Mouse (Mus musculus) MEL (cell line): ENCODE results near the gene Rsu1. TPM values are rescaled to one million over a fixed set of nuclear protein-coding genes. Genes with fewer than 3 reads are reported as not detected.

Experiments used
- DNase-seq: peaks from one replicate; pipeline ENCODE4 v3.0.0; 2011; ENCODE audit warnings: low read depth, low spot score
- H3K27ac ChIP-seq: 2 replicates; pipeline ENCODE4 v1.5.1; 2012; ENCODE audit warnings: low read depth, mild to moderate bottlenecking, control low read depth, low read length, moderate library complexity; ENCODE audit not compliant: control insufficient read depth
- H3K27me3 ChIP-seq, 2 experiments: fragments of 150-350 bp in 1 of 2; sonication (generic) in 1 of 2; 2 replicates each; pipeline ENCODE4 v1.6.1; 2012; ENCODE audit warnings: low read length in 2 of 2, mild to moderate bottlenecking in 2 of 2, improper control_type of control experiment in 1 of 2, moderate library complexity in 1 of 2; ENCODE audit not compliant: insufficient read depth in 2 of 2, control insufficient read depth in 1 of 2
- H3K36me3 ChIP-seq, 2 experiments: 2 replicates each; pipeline ENCODE4 v1.6.1; 2012 to 2014; ENCODE audit warnings: low read length in 2 of 2, improper control_type of control experiment in 1 of 2, inconsistent platforms in 1 of 2, mild to moderate bottlenecking in 1 of 2; ENCODE audit not compliant: insufficient read depth in 2 of 2, control insufficient read depth in 1 of 2
- H3K4me1 ChIP-seq, 2 experiments: fragments of 150-350 bp in 1 of 2; sonication (generic) in 1 of 2; 2 replicates each; pipeline ENCODE4 v1.6.1; 2012; ENCODE audit warnings: low read length in 2 of 2, improper control_type of control experiment in 1 of 2, mild to moderate bottlenecking in 1 of 2; ENCODE audit not compliant: insufficient read depth in 2 of 2, control insufficient read depth in 1 of 2
- H3K4me3 ChIP-seq, 2 experiments: fragments of 150-350 bp in 1 of 2; sonication (generic) in 1 of 2; 2 replicates each; pipeline ENCODE4 v1.5.1; 2012; ENCODE audit warnings: low read depth in 2 of 2, low read length in 2 of 2, mild to moderate bottlenecking in 2 of 2, moderate library complexity in 2 of 2, control low read depth in 1 of 2, improper control_type of control experiment in 1 of 2; ENCODE audit not compliant: control insufficient read depth in 1 of 2, insufficient read depth in 1 of 2
- H3K79me2 ChIP-seq: 2 replicates; pipeline ENCODE4 v1.6.1; 2012; ENCODE audit warnings: mild to moderate bottlenecking, low read length, moderate library complexity; ENCODE audit not compliant: control insufficient read depth, poor library complexity, insufficient read depth
- H3K9ac ChIP-seq: 2 replicates; pipeline ENCODE4 v1.6.1; 2012; ENCODE audit warnings: low read depth, mild to moderate bottlenecking, control low read depth, low read length, moderate library complexity; ENCODE audit not compliant: control insufficient read depth, poor library complexity, severe bottlenecking
- H3K9me3 ChIP-seq: fragments of 150-350 bp; sonication (generic); replicated peaks from 2 replicates; pipeline ENCODE4 v1.6.1; 2012; ENCODE audit warnings: mild to moderate bottlenecking, low read length, improper control_type of control experiment, moderate library complexity; ENCODE audit not compliant: insufficient read depth
- CHD2 ChIP-seq: IDR thresholded peaks from 2 replicates; pipeline ENCODE4 v1.6.1; 2011; ENCODE audit warnings: low read length, improper control_type of control experiment
- CTCF ChIP-seq, 3 experiments: IDR thresholded peaks in 2 of 3; conservative IDR thresholded peaks in 1 of 3; 2 replicates each; pipeline ENCODE4 v1.5.1; 2011 to 2012; ENCODE audit warnings: low read length in 3 of 3, low read depth in 2 of 3, mild to moderate bottlenecking in 2 of 3, improper control_type of control experiment in 1 of 3, inconsistent platforms in 1 of 3, mixed read lengths in 1 of 3, moderate library complexity in 1 of 3; ENCODE audit not compliant: control insufficient read depth in 1 of 3, insufficient read depth in 1 of 3, poor library complexity in 1 of 3, severe bottlenecking in 1 of 3
- EP300 ChIP-seq, 2 experiments: IDR thresholded peaks; 2 replicates each; pipeline ENCODE4 v1.6.1; 2011; ENCODE audit warnings: improper control_type of control experiment in 2 of 2, low read length in 2 of 2, low read depth in 1 of 2, mild to moderate bottlenecking in 1 of 2
- ETS1 ChIP-seq: IDR thresholded peaks from 2 replicates; pipeline ENCODE4 v1.6.1; 2012; ENCODE audit warnings: low read depth, mild to moderate bottlenecking, inconsistent platforms, low read length, improper control_type of control experiment, moderate library complexity
- GABPA ChIP-seq: IDR thresholded peaks from 2 replicates; pipeline ENCODE4 v1.6.1; 2012; ENCODE audit warnings: low read depth, mild to moderate bottlenecking, inconsistent platforms, low read length, improper control_type of control experiment, moderate library complexity
- KAT2A ChIP-seq: conservative IDR thresholded peaks from 2 replicates; pipeline ENCODE4 v1.6.1; 2012; ENCODE audit warnings: low read depth, low read length, improper control_type of control experiment, inconsistent platforms
- MAFK ChIP-seq: IDR thresholded peaks from 2 replicates; pipeline ENCODE4 v1.6.1; 2011; ENCODE audit warnings: low read depth, mild to moderate bottlenecking, low read length, improper control_type of control experiment, borderline replicate concordance
- MAX ChIP-seq: IDR thresholded peaks from 2 replicates; pipeline ENCODE4 v1.6.1; 2011; ENCODE audit warnings: low read length, improper control_type of control experiment
- MAZ ChIP-seq: IDR thresholded peaks from 2 replicates; pipeline ENCODE4 v1.6.1; 2012; ENCODE audit warnings: low read depth, mild to moderate bottlenecking, inconsistent platforms, low read length, improper control_type of control experiment
- MEF2A ChIP-seq: IDR thresholded peaks from 2 replicates; pipeline ENCODE4 v1.6.1; 2014; ENCODE audit warnings: low read depth, mild to moderate bottlenecking, inconsistent platforms, low read length, improper control_type of control experiment; ENCODE audit not compliant: poor library complexity, insufficient replicate concordance, severe bottlenecking; ENCODE audit errors: extremely low read depth
- MYB ChIP-seq: IDR thresholded peaks from 2 replicates; pipeline ENCODE4 v1.6.1; 2011; ENCODE audit warnings: mild to moderate bottlenecking, low read depth, low read length, improper control_type of control experiment
- MYC ChIP-seq: IDR thresholded peaks from 2 replicates; pipeline ENCODE4 v1.6.1; 2011; ENCODE audit warnings: low read depth, mild to moderate bottlenecking, low read length, improper control_type of control experiment, moderate library complexity
- POLR2AphosphoS5 ChIP-seq: IDR thresholded peaks from 2 replicates; pipeline ENCODE4 v1.6.1; 2012; ENCODE audit warnings: low read depth, borderline replicate concordance, mild to moderate bottlenecking, inconsistent platforms, low read length, moderate library complexity, mixed read lengths
- SIN3A ChIP-seq: IDR thresholded peaks from 2 replicates; pipeline ENCODE4 v1.6.1; 2012; ENCODE audit warnings: low read length, improper control_type of control experiment, inconsistent platforms
- TAL1 ChIP-seq: IDR thresholded peaks from 2 replicates; pipeline ENCODE4 v1.6.1; 2012; ENCODE audit warnings: mild to moderate bottlenecking, inconsistent platforms, low read length, moderate library complexity, mixed read lengths
- TBP ChIP-seq: IDR thresholded peaks from 2 replicates; pipeline ENCODE4 v1.8.0; 2011; ENCODE audit warnings: low read depth, low read length, improper control_type of control experiment
- TCF12 ChIP-seq: IDR thresholded peaks from 2 replicates; pipeline ENCODE4 v1.6.1; 2014; ENCODE audit warnings: low read depth, mild to moderate bottlenecking, inconsistent platforms, low read length, improper control_type of control experiment, moderate library complexity
- UBTF ChIP-seq: IDR thresholded peaks from 2 replicates; pipeline ENCODE4 v1.6.1; 2012; ENCODE audit warnings: low read depth, mild to moderate bottlenecking, inconsistent platforms, low read length, improper control_type of control experiment, moderate library complexity, borderline replicate concordance; ENCODE audit not compliant: insufficient read depth
- USF1 ChIP-seq: IDR thresholded peaks from 2 replicates; pipeline ENCODE4 v1.6.1; 2014; ENCODE audit warnings: low read depth, mild to moderate bottlenecking, inconsistent platforms, low read length, improper control_type of control experiment, moderate library complexity
- USF2 ChIP-seq, 2 experiments: IDR thresholded peaks; 2 replicates each; pipeline ENCODE4 v1.6.1; 2011 to 2012; ENCODE audit warnings: improper control_type of control experiment in 2 of 2, low read length in 2 of 2, borderline replicate concordance in 1 of 2, inconsistent platforms in 1 of 2, low read depth in 1 of 2, mild to moderate bottlenecking in 1 of 2; ENCODE audit not compliant: insufficient read depth in 1 of 2
- ZMIZ1 ChIP-seq: IDR thresholded peaks from 2 replicates; pipeline ENCODE4 v1.6.1; 2012; ENCODE audit warnings: low read depth, mild to moderate bottlenecking, inconsistent platforms, low read length, improper control_type of control experiment, moderate library complexity
- ZNF384 ChIP-seq: IDR thresholded peaks from 2 replicates; pipeline ENCODE4 v1.6.1; 2012; ENCODE audit warnings: low read depth, mild to moderate bottlenecking, inconsistent platforms, low read length, improper control_type of control experiment
- polyA plus RNA-seq, 2 experiments: library from polyadenylated mRNA; stranded (reverse) in 1 of 2; unstranded in 1 of 2; fragments of >175 nt in 1 of 2; fragments of >200 nt in 1 of 2; gene quantifications; 2 replicates each; pipeline versions ENCODE4 v1.2.1 to v1.2.4; 2012; ENCODE audit warnings: low replicate concordance in 2 of 2, low read depth in 1 of 2; ENCODE audit not compliant: insufficient read length in 2 of 2, insufficient read depth in 1 of 2, missing spikeins in 1 of 2
- total RNA-seq: library from RNA; depleted of rRNA; stranded (reverse); fragments of 300-350 nt; gene quantifications from 2 replicates; pipeline ENCODE4 v1.2.3, GENCODE M21; 2012

Gene Rsu1
- total and polyA plus RNA-seq, 3 experiments: 58.1 to 81.9 TPM; not detected in 1

DNA sequence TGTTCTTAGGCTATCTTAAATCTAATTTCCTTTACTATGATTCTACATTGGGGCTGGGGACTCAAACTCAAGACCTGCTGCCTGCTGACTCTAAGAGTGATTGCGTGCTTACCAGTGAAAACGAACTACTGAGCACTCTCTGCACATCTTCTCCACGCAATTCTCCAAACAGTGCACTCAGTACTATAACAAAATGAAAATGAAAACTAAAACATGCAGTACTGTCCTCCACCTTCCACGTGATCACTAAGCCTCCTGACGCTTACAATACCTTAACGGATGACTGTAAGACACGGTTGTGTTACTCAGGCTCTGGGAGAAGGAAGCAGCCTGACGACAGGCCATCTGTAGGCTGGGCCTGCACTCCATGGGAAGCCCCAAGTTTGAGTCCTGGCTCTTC, 138.4 kb downstream of the Rsu1 start:
- Histone ChIP-seq H3K9me3 (no peaks in the 10 kb centered on the region), H3K79me2 (no peaks in the 10 kb centered on the region), H3K9ac (no peak overlapping the region), H3K27ac (no peak overlapping the region), H3K4me3 (no peak overlapping the region), H3K4me1 (no peaks in the 10 kb centered on the region), H3K27me3 (no peaks in the 10 kb centered on the region), H3K36me3 (no peaks in the 10 kb centered on the region)
- no peak for DNase-seq
- no peak for TF ChIP-seq GABPA
- no peak for TF ChIP-seq TCF12
- TF ChIP-seq MEF2A: no peak
- no peak for TF ChIP-seq MAX
- TF ChIP-seq USF1: no peak
- no peak for TF ChIP-seq TBP
- no peak for TF ChIP-seq EP300 (IDR thresholded peaks at IDR 0.05; ENCODE audit: low read depth in 1 of 2, low read length in 2 of 2)
- no peak for TF ChIP-seq SIN3A
- no peak for TF ChIP-seq MYC
- no peak for TF ChIP-seq ZMIZ1
- TF ChIP-seq UBTF: no peak
- no peak for TF ChIP-seq POLR2AphosphoS5
- no peak for TF ChIP-seq TAL1
- no peak for TF ChIP-seq ZNF384
- TF ChIP-seq KAT2A: no peak
- TF ChIP-seq MYB: no peak

DNA sequence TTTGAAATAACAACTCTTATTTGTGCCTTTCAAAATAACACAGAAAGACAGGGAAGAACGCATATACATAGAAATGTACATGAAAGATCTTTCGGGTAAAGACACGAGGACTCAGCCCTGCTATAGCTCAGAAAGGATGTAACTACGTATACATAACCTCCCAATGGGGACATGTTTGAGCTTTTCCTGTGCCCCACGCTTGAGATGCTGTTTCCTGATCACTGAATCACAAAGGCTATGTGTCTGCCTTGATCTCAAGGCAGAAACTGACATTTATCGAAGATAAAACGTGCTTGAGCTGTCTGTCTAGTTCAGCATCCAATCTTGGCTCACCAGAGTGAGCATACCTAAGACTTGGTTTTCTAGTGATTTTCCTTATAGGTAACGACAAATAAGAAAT, 138.8 kb downstream of the Rsu1 start:
- H3K4me3 ChIP-seq: no peak overlapping the region
- no peak overlapping the region for H3K27ac ChIP-seq
- TF ChIP-seq MAZ (no peak), GABPA (no peak), CHD2 (no peak), MEF2A (no peak), MAFK (no peak), TBP (no peak), MYB (no peak), CTCF (IDR thresholded peaks at IDR 0.05 in 2 of 3, conservative IDR thresholded peaks at IDR 0.05 in 1 of 3; ENCODE audit: control insufficient read depth in 1 of 3, insufficient read depth in 1 of 3, low read depth in 2 of 3, low read length in 3 of 3, poor library complexity in 1 of 3, severe bottlenecking in 1 of 3) (no peak), USF2 (IDR thresholded peaks at IDR 0.05; ENCODE audit: borderline replicate concordance in 1 of 2, insufficient read depth in 1 of 2, low read depth in 1 of 2, low read length in 2 of 2) (no peak), ETS1 (no peak), ZMIZ1 (no peak)
- no peaks in the 10 kb centered on the region for H3K27me3 ChIP-seq
- no peak overlapping the region for H3K9ac ChIP-seq
- no peaks in the 10 kb centered on the region for H3K79me2 ChIP-seq
- no peaks in the 10 kb centered on the region for H3K36me3 ChIP-seq
- H3K4me1 ChIP-seq: no peaks in the 10 kb centered on the region
- H3K9me3 ChIP-seq: no peaks in the 10 kb centered on the region
- DNase-seq: no peak
